Mouse (Mus musculus) cerebellum, postnatal 10 days (tissue): Measurements from ENCODE around the gene Npepl1.

ENCODE experiments used
- DNase-seq, 2 experiments: peaks; one replicate each; pipeline ENCODE4 v3.0.0; 2021; ENCODE audit warnings: mixed read lengths in 2 of 2

Npepl1 gene

DNA sequence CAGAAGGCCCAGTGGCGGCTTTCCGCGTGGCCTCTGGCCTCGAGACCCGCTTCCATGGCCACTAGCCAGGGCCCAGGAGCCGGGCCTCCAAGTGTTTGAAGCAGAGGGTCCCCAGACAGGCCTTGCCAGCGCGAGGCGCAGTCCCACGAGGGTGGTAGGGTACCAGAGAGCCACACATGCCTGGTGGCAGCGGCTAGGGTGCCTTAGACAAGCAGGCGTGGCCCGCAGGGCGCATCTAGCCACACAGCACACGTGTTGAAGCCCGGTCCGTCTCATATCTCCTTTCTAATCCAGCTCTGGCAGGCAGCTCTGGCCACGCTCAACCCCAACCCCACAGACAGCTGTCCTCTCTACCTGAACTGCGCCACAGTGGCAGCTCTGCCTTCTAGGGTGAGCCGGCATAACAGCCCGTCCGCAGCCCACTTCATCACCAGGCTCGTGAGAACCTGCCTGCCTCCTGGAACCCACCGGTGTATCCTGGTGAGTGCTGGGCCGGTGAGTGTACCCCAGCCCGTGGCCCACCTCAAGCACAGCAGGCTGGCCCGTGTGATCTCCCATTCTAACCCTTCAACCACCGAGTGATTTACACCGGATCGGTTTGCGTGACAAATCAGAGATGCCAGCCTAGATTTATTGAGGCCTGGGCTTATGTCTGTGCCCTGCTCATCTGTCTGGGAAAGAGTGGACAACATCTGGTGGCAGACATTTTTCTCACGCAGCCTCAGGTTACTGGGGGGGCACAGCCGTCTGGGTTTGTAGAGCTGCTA is 817 bp downstream of the Npepl1 start:
- DNase-seq = peak in 1 of 2 experiments; percentile 59

DNA sequence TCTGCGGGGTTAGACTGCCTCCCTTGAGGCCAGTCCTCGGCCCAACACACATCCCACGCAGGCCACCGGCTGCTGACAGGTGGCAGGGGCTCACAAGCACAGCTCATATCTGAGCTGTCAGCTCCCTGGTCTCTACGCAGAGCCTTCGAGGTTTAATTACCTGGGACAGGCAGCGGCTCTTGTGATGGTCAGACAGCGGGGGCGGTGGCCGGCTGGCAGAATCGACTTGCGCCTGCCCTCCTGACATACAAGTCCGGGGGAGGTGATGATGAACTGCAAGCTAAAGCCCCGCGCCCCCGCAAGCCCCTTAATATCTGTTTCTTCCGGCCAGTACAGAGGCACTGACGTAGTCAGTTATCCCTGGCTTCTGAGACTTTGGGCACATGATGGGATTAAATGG is 2.8 kb downstream of the Npepl1 start:
- DNase-seq = no peak

DNA sequence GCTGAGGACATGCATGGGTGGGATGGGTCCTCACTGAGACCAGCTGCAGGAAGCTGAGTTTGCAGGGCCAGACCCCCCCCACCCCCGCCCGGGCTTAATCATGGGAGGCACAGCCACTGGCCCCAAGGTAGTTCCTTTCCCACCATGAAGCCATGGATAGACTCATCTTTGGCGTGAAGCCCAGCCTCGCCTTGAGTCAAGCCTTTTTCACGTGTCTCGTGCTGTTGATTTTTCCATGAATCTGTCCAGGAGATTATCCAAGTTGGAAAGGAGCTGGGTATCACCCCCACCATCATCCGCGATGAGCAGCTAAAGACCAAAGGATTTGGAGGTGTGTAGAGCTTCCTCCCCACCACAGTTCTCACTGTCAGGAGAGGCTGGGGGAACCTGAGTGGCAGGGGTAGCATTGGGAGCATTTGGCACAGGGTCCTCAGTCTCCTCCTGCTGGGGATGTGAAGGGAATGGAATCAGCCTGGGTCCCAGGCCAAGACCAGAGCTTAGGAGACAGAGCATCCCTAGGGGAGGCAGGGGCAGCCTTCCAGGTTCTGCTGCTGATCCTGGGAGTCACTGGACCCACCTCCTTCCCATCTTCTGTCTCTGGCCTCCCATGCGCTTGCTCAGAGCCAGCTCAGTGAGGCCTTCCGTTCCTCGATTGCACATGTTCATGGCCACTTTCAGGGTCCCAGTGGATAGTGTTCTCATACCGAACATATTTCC is 4.2 kb downstream of the Npepl1 start:
- DNase-seq = peak; percentile 22 to 42

DNA sequence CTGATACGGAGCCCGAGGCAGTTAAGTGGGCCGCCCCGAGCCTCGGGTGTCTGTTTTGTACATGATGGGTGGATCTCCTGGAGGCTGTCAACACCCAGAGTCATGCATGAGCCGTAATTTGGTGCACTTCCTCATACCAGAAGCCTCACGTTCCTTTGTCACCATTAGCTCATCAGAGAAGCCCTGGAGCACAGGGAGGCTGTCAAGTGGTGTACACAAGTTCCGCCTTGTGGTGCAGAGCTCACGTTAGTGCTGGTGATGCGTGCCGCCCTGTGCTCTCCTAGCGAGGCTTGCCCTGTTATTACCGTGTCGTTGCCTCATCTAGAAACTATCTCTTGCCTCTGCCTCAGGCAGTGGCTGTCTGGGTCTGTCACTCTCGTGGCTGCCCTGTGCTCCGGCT is 6.8 kb downstream of the Npepl1 start:
- no peak for DNase-seq

DNA sequence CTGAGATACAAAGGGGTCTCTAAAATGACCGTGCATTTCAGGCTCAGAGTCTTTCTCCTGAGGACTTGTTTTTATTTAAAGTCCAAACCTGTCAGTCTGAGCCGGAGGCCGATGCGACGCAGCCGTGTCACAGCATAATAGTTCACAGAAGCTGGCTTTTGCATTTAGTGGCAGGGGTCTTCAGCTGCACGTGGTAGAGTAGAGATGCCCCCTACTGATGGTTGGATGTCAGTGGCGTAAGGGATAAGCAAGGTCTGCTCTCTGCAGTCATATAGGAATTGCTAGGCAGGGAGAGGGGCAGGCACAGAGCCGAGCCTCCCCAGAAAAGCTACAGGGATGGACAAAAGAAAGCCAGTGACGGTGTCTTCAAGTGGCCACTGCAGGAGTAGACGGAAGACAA is 8.0 kb downstream of the Npepl1 start:
- DNase-seq = no peak

DNA sequence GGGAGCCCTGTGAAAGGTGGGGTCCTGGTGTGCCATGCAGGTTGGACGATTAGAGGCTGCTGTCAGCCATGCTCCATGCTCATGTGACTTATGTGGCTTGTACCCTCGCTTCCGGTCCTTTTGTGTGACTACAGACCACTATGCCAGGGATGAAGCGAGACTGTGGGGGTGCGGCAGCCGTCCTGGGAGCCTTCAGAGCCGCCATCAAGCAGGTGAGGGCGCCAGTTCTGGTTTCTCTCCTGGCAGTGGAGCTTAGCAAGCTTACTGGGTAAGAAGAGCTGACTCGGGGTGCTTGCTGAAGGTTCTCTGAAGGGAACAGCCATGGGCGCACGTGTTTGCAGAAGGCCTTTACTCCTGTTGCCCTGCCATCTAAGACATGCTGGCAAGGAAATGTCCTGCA is 9.1 kb downstream of the Npepl1 start:
- no peak for DNase-seq

DNA sequence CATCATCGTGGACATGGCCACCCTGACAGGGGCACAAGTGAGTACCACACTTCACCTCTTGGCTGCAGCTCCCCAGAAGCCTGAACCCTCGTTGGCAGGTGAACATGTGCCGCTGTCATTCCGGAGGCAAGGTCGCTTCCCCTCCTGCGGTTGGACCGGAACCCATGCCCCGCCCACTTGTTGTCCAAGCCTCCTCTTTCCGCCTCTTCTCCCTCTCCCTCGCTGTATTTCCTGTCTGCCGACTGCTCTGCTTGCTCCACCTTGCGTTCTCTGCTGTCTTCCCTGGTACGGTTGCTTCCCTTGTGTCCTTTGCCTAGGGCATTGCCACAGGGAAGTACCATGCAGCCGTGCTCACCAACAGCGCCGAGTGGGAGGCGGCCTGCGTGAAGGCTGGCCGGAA is 10.5 kb downstream of the Npepl1 start:
- DNase-seq = no peak

DNA sequence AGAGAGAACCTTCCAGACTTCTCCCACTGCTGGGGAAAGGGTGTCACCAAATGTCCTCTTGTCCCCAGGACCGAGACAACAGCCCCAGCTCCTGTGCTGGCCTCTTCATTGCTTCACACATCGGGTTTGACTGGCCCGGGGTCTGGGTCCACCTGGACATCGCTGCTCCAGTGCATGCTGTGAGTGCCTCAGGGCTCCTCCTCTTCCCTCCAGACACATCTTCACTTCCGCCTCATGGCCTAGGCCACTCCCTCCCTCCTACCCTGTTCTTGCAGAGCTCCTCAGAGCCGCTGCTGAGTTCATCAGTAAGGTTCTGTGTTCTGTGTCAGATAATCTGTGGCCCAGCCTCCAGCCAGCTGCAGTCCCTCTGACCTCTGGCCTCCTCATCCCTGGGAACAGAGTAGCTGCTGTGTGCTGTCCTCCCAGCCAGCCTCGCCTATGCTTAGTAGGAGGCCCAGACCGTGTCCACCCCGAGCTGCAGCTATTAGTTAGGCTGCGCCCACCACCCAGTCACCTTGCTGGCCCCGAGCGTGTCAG is 11.3 kb downstream of the Npepl1 start:
- DNase-seq = no peak

DNA sequence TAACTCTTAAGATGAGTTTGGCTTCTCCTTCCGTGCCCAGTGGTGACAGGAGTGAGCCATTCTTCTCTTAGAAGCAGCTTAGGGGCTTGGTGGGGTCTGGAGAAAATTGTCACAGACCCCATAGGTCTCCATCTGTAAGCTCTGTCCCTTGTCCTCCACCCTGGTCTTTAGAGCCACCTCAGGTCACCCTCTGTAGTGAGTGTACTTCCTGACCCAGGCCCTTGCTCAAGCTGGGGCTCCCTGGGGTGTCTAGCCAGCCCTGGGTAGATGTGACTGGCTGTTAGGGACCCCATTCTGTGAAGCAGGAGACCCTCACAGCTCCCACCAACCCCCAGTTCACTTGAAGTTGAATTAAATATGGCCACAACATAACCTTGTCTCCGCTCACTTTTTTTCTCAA is 12.2 kb downstream of the Npepl1 start:
- no peak for DNase-seq

DNA sequence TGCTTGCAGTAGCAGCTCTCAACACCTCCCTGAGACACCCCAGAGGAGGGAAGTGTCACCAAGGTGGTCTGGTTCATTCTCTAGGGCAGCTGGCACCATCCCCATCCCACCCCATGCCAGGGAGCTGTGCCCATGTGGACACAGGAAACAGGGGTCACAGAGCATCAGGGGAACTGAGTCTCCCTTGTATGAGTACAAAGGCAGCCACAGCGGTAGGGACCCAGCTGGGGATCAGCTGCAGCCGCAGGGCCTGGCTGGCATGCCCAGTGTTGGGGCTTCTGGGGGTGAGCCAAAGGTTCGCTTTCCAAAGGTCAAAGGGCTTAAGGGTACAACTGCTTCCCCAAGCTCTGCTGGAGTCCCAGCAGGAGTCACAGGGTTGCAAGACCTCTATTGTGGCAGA is 13.6 kb downstream of the Npepl1 start:
- DNase-seq = no peak

DNA sequence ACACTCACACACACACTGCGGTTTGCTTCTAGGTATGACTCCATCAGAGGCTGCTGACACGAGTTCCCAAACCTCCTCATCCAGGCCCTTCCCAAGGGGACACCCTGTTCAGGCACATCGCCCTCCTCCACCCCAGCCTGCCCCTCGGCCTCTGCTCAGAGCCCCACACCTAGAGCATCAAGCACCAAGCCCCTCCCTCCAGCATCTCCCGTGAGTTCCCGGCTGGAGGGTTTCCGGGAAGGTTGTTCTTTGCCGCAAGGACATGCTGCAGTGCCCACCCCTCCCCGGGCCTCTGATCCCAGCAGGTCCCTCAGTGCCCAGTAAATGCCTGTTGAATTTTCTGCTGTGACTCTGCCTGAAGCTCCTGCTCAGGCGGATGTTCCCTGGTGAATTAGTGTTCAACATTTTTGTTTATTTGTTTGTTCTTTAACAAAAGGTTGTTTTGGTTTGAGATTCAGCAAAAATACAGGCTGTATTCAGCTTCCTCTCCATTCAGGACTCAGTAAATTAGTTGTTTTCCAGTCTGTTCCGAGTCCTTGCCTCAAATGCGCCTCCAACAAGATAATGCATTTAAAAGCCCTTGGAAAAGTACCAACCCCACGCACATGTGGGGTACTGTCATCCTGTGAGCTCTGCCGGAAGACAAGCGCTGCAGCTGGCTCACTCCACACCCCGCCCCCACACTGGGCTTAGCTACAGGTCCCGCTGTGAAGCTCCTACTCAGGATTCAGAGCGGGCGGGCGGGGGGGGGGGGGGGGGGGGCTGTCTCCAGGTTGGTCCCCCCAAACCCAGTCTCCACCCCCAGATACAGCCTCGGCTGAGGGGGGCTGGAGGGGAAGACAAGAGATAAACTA is 16.6 kb downstream of the Npepl1 start:
- DNase-seq = peak; percentile 67 to 73

DNA sequence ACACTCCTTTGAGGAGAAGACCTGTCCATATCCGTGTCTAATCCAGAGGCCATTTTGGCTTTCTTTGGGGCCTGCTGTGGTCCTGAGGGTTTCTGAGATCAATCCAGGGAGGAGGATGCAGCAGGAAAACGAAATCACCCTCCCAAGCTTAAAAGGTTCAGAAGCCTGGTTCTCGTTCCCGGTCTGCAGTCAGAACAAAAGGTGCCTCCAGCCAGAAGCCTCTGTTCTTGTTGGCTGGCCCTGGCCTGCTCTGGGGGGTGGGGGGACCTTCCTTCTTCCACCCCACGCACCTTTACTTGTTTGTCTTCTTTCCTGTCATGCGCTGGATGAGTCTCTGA is 17.2 kb downstream of the Npepl1 start:
- no peak for DNase-seq

DNA sequence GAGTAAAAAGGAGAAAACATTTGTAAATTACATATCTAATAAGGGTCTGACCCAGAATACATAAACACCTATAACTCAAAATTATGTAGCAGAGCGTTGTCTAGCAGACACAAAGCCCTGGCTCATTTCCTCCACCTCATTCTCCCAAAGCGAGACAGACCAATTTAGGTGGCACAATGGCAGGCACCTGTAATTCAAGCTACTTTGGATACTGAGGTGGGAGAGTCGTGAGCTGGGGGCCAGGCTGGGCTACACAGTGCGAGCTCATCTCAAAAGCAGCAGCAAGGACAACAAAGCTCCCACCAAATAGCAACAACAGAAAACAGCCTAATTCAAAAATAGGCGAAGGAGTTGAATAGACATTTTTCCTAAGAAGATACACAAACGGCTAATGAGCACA is 18.8 kb downstream of the Npepl1 start:
- DNase-seq = no peak

DNA sequence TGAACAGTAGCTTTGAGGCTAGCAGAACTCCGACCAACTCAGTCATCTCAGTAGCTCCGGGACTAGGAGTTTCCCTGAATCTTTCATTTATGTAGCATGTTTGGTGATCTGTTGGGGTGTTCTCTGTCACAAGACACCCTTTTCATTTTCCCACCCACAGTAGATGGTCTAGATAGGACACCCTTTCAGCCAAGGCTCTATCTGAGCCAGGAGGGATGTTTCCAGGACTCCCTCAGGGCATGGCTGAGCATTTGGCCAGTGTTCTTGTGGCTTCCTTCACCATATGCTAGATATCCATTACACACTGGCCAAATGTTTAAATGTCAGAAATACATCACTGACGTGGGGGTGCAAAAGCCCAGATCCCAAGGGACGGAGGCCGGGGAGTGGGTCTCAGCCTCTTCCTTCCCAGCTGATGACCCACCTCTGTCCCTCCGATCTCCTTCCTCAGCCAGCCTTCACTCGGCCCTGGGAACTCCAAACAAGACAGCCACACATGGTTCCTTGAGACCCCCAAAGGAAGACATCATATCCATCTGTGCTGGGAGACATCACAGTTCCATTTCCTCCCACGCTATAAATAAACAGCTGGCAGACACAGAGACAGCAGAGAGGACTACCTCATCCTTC is 20.4 kb downstream of the Npepl1 start:
- DNase-seq = no peak

DNA sequence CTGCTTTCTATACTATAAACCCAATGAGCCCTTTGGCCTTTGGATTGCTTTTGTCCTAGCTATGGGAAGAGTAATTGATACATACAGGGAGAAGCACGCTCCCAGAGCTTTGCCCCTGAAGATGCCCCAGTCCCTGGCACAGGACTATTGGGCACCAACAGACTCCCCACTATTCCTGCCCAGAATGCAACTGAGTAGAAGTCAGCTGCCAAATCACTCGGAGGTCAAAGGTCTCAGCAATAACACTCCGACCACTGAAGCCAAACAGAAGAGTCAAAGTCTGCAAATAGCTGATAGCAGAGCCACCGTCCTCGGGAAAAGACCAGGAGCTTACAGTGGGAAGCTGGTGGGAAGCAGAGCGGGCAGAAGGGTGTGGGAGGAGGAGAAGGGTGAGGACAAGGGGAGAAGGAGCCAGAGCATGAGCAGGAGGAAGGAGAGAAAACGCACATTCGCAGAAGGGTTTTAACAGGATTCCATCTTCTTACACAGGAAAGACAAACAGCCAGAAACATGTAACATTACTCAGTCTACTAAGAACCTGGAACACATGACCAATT is 22.3 kb downstream of the Npepl1 start:
- no peak for DNase-seq

DNA sequence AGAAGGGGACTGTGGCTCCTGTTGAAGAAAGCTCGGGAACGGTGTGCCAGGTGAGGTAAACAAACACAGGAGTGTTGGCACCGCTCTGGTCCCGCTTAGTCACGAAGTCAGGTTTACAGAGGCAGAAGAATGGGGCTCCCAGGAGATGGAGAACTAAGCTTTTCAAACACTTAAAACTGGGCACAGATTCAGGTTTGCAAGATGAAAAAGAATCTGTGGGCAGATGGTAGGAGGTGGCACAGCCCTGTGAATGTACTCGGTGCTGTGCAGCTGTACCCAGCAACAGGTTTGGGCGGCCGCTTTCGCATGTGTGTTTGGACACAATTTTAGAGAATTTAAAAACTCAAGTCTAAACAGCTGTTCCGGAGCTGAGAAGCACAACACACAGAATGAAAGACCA is 48.9 kb downstream of the Npepl1 start:
- peak; percentile 7 to 15 for DNase-seq

DNA sequence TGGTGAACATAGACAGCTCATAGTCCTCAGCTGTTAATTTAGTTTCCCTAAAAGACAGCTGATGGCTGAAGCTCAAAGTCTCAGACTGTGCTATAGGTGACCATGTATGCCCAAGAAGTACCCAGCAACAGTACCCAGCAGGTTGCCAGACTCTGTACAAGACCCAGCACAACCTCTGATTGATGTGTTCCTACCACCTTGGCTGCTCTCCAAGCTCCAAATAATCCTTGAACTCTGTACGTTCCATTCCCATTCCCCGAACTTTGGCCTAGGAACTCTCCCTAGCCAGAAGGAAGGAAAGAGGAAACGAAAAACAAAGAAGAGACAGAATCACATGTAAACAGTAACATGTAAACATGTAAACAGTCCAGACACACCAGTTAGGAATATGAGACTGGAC is 50.3 kb downstream of the Npepl1 start:
- DNase-seq = no peak
